Mouse (Mus musculus) G1E (cell line): ENCODE data around the gene Ndn.

Experiments used
- CTCF ChIP-seq: IDR thresholded peaks from 2 replicates; pipeline ENCODE4 v1.5.1; 2012; ENCODE audit warnings: low read depth, low read length, inconsistent platforms, mixed read lengths
- GATA1 ChIP-seq: IDR thresholded peaks from 2 replicates; pipeline ENCODE4 v1.6.1; 2012; ENCODE audit warnings: borderline replicate concordance, low read length, inconsistent platforms, mixed read lengths
- GATA2 ChIP-seq: IDR thresholded peaks from 2 replicates; pipeline ENCODE4 v1.6.1; 2012; ENCODE audit warnings: low read depth, low read length, inconsistent platforms, borderline replicate concordance
- POLR2AphosphoS5 ChIP-seq: IDR thresholded peaks from 2 replicates; pipeline ENCODE4 v1.6.1; 2012; ENCODE audit warnings: low read depth, low read length, inconsistent platforms; ENCODE audit not compliant: insufficient replicate concordance
- TAL1 ChIP-seq: conservative IDR thresholded peaks from 2 replicates; pipeline ENCODE4 v1.6.1; 2012; ENCODE audit warnings: low read depth, low read length, inconsistent platforms, mixed read lengths

- TF ChIP-seq CTCF (no peak), GATA1 (no peak), TAL1 (no peak), GATA2 (no peak), POLR2AphosphoS5 (no peak)
These were observed at the start of gene Ndn for GRCm38 (mm10) chr7:62346269-62346668.
